Mouse (Mus musculus) intestine, embryonic 16.5 days (tissue): ENCODE data around the gene Mum1. TPM values are rescaled to one million over a fixed set of nuclear protein-coding genes. Genes with fewer than 3 reads are reported as not detected.
"Not testable (repeated sequence)": the region's sequence is repeated elsewhere in the genome, so short reads cannot be mapped to it uniquely, and the experiment has no call there.

ENCODE experiments used
- ATAC-seq: fragments of 200-750 bp; cut with Nextera tagmentation; 2 replicates; pipeline ENCODE4 v1.8.0; 2017; ENCODE audit warnings: moderate TSS enrichment, moderate library complexity
- H3K27ac ChIP-seq: fragments of 300-500 bp; sonication (generic); 2 replicates; pipeline ENCODE4 v1.5.1; 2014; ENCODE audit warnings: mild to moderate bottlenecking, low read length
- H3K27me3 ChIP-seq: fragments of 300-500 bp; sonication (generic); replicated peaks from 2 replicates; pipeline ENCODE4 v1.6.1; 2014; ENCODE audit warnings: low read length, control low read depth, mixed read lengths; ENCODE audit not compliant: control insufficient read depth, insufficient read depth
- H3K36me3 ChIP-seq: fragments of 300-500 bp; sonication (generic); 2 replicates; pipeline ENCODE4 v1.6.1; 2014; ENCODE audit warnings: low read length, control low read depth; ENCODE audit not compliant: control insufficient read depth, insufficient read depth
- H3K4me1 ChIP-seq: fragments of 300-500 bp; sonication (generic); 2 replicates; pipeline ENCODE4 v1.6.1; 2014; ENCODE audit warnings: low read length, control low read depth, mixed read lengths; ENCODE audit not compliant: control insufficient read depth, insufficient read depth
- H3K4me2 ChIP-seq: fragments of 300-500 bp; sonication (generic); 2 replicates; pipeline ENCODE4 v1.6.1; 2014; ENCODE audit warnings: low read depth, low read length, control low read depth
- H3K4me3 ChIP-seq: fragments of 300-500 bp; sonication (generic); 2 replicates; pipeline ENCODE4 v1.5.1; 2014; ENCODE audit warnings: mild to moderate bottlenecking, low read length
- H3K9ac ChIP-seq: fragments of 300-500 bp; sonication (generic); 2 replicates; pipeline ENCODE4 v1.6.1; 2014; ENCODE audit warnings: low read depth, low read length
- H3K9me3 ChIP-seq: fragments of 300-500 bp; sonication (generic); 2 replicates; pipeline ENCODE4 v1.6.1; 2016; ENCODE audit warnings: low read length, control low read depth; ENCODE audit not compliant: control insufficient read depth
- WGBS: fragments of 180-500 bp; shearing (Covaris S2); extraction: QIAGEN DNeasy Blood & Tissue Kit; methylation state at CpG from one replicate; pipeline ENCODE4 v1.1.7; 2014; 5-methylcytosine and 5-hydroxymethylcytosine counted together
- polyA plus RNA-seq: library from polyadenylated mRNA; unstranded; fragments of >200 nt; fragmentation: Nextera tagmentation; extraction: Ambion mirVana; gene quantifications from 2 replicates; pipeline ENCODE4 v1.2.1, GENCODE M21; 2015

Mum1 gene
- polyA plus RNA-seq, 1 experiment from 2014 or later, result 40.9 TPM

- H3K9me3 ChIP-seq, result no peaks in the 10 kb centered on the region
- H3K4me1 ChIP-seq, result peaks cover 6% of the 10 kb centered on the region
- no peak overlapping the region for H3K27ac ChIP-seq
- no peak for ATAC-seq
- H3K36me3 ChIP-seq, result peaks cover 23% of the 10 kb centered on the region
- H3K27me3 ChIP-seq, result no peaks in the 10 kb centered on the region
- no peak overlapping the region for H3K4me2 ChIP-seq
- H3K4me3 ChIP-seq, result no peak overlapping the region
- 42% methylated on average over 5 of the region's 5 CpGs for WGBS
- H3K9ac ChIP-seq, result peak overlapping the region; percentile 34; the same call in 1 of the 2 replicates
Observed at GRCm38 (mm10) chr10:80244791-80245399, 18.7 kb downstream of the Mum1 start.

- WGBS, result 2% methylated on average over 4 of the region's 4 CpGs
- ATAC-seq, result no peak
- H3K9ac ChIP-seq, result peak overlapping the region; percentile 34; the same call in 1 of the 2 replicates
Observed at GRCm38 (mm10) chr10:80245600-80245999, 19.4 kb downstream of the Mum1 start.

GRCm38 (mm10) chr10:80247849-80248248 lies 21.6 kb downstream of the Mum1 start:
- 53% methylated on average over 6 of the region's 6 CpGs for WGBS

More at GRCm38 (mm10) chr10:80245600-80245999, 19.4 kb downstream of the Mum1 start:
- peaks cover 18% of the 10 kb centered on the region for H3K36me3 ChIP-seq
- peaks cover 13% of the 10 kb centered on the region for H3K4me1 ChIP-seq
- H3K27me3 ChIP-seq, result no peaks in the 10 kb centered on the region
- H3K27ac ChIP-seq, result no peak overlapping the region
- no peak overlapping the region for H3K4me2 ChIP-seq
- H3K4me3 ChIP-seq, result no peak overlapping the region
- H3K9me3 ChIP-seq, result no peaks in the 10 kb centered on the region

DNA sequence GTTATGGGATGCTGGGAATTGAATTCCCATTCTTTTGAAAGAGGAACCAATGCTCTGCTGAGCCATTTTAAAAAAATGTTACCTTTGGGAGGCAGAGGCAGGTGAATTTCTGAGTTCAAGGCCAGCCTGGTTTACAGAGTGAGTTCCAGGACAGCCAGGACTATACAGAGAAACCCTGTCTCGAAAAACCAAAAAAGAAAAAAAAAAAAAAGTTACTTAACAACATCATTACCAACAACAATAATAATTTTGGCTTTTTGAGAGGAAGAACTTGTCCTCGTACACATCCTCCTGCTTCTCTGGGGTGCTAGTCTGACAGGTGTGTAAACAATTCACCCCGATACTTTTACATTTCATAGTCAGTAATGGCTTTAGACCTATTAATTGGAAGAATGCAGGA lies 22.2 kb downstream of the Mum1 start:
- H3K4me2 ChIP-seq, result peak overlapping the region; percentile 44
- not testable (repeated sequence) for H3K9ac ChIP-seq, H3K27ac ChIP-seq, H3K9me3 ChIP-seq, H3K36me3 ChIP-seq, ATAC-seq, H3K27me3 ChIP-seq
- 35% methylated on average over 3 of the region's 3 CpGs for WGBS
- H3K4me1 ChIP-seq, result peaks cover 13% of the 10 kb centered on the region
- H3K4me3 ChIP-seq, result peak overlapping the region; percentile 86

More at GRCm38 (mm10) chr10:80247849-80248248, 21.6 kb downstream of the Mum1 start:
- ATAC-seq, result no peak
- H3K4me2 ChIP-seq, result no peak overlapping the region
- no peaks in the 10 kb centered on the region for H3K9me3 ChIP-seq
- H3K27ac ChIP-seq, result no peak overlapping the region
- H3K4me3 ChIP-seq, result no peak overlapping the region
- no peak overlapping the region for H3K9ac ChIP-seq
- peaks cover 13% of the 10 kb centered on the region for H3K4me1 ChIP-seq
- H3K36me3 ChIP-seq, result peaks cover under 1% of the 10 kb centered on the region
- H3K27me3 ChIP-seq, result no peaks in the 10 kb centered on the region

DNA sequence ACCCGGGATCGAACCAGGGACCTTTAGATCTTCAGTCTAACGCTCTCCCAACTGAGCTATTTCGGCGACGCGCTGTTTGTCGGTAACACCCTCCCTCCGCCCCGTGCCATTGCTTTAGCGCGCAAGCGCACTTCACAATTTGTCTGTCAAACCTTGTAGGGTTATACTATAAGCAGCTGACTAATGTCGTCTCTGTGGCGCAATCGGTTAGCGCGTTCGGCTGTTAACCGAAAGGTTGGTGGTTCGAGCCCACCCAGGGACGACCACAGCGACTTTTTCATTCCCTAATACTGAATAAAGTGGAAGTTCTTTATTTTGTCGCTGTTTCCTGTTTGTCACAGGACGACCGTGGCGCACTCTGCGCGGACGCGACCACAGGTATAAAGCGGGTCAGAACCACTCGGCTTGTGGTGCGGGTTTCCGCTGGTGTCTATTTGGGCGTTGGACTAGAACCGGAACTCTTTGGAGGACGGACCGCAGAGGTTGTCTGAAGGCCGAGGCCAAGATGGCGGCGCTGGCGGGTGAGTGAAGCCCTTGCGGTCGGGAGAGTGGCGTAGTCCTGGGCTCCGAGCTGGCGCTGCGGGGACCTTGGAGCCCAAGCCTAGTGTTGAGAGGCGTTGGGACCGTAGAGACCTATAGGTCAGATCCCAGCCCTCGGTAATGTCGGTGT lies 22.9 kb downstream of the Mum1 start, which contains the start of gene Ndufs7:
TSS of gene Ndufs7 (plus strand) at position 151 of the 670 bp plus-strand sequence.
- ATAC-seq, result peak; percentile 92
- Histone ChIP-seq H3K4me3 (peak within 1 kb of the TSS; percentile 86), H3K4me1 (peaks cover 13% of the 10 kb centered on the region), H3K9ac (peak within 1 kb of the TSS; percentile 90), H3K27me3 (no peaks in the 10 kb centered on the region), H3K4me2 (peak within 1 kb of the TSS; percentile 79), H3K36me3 (peaks cover under 1% of the 10 kb centered on the region; the same call in 1 of the 2 replicates), H3K9me3 (no peaks in the 10 kb centered on the region), H3K27ac (peak within 1 kb of the TSS; percentile 96)
- under 1% methylated on average over 53 of the region's 53 CpGs for WGBS

DNA sequence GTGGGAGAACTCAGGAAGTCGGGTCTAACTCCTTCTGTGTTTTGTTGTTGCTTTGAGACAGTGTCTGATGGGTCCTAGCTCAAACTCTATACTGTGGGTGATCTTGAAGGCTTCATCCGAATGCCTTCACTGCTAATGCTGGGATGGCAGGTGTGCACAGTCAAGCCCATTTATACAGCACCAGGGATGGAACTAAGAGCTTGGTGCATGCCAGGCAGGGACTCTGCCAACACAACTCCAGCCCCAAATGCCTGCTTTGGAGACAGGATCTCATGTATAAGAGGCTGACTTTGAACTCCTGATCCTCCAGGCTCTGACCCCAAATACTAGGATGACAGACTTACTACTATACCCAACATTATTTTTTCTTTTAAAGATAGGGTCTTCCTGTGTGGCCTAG lies 23.8 kb downstream of the Mum1 start:
- no peaks in the 10 kb centered on the region for H3K27me3 ChIP-seq
- peaks cover 10% of the 10 kb centered on the region for H3K36me3 ChIP-seq
- ATAC-seq, result no peak
- H3K27ac ChIP-seq, result peak overlapping the region; percentile 96
- H3K9ac ChIP-seq, result peak overlapping the region; percentile 90
- H3K4me1 ChIP-seq, result peaks cover 13% of the 10 kb centered on the region
- no peaks in the 10 kb centered on the region for H3K9me3 ChIP-seq
- peak overlapping the region; percentile 86 for H3K4me3 ChIP-seq
- 33% methylated on average over 2 of the region's 2 CpGs for WGBS
- H3K4me2 ChIP-seq, result peak overlapping the region; percentile 79

GRCm38 (mm10) chr10:80250573-80250972 lies 24.3 kb downstream of the Mum1 start:
- Histone ChIP-seq H3K36me3 (peaks cover 11% of the 10 kb centered on the region), H3K9me3 (no peaks in the 10 kb centered on the region), H3K9ac (peak overlapping the region; percentile 90; the same call in 1 of the 2 replicates), H3K27ac (no peak overlapping the region), H3K27me3 (no peaks in the 10 kb centered on the region), H3K4me2 (peak overlapping the region; percentile 79), H3K4me3 (peak overlapping the region; percentile 86), H3K4me1 (peaks cover 10% of the 10 kb centered on the region)
- WGBS, result 79% methylated on average over 4 of the region's 4 CpGs
- ATAC-seq, result no peak

GRCm38 (mm10) chr10:80252011-80252410 lies 25.8 kb downstream of the Mum1 start:
- no peaks in the 10 kb centered on the region for H3K27me3 ChIP-seq
- ATAC-seq, result no peak
- H3K36me3 ChIP-seq, result peaks cover 15% of the 10 kb centered on the region
- no peak overlapping the region; the same call in 1 of the 2 replicates for H3K9ac ChIP-seq
- H3K27ac ChIP-seq, result no peak overlapping the region
- no peaks in the 10 kb centered on the region for H3K9me3 ChIP-seq
- H3K4me3 ChIP-seq, result no peak overlapping the region
- H3K4me1 ChIP-seq, result peaks cover 10% of the 10 kb centered on the region
- no peak overlapping the region for H3K4me2 ChIP-seq

- no peak for ATAC-seq
- H3K4me2 ChIP-seq, result no peak overlapping the region
- WGBS, result 91% methylated on average over 11 of the region's 11 CpGs
- peaks cover 18% of the 10 kb centered on the region for H3K36me3 ChIP-seq
- H3K9ac ChIP-seq, result no peak overlapping the region; the same call in 1 of the 2 replicates
- no peak overlapping the region for H3K4me3 ChIP-seq
- H3K4me1 ChIP-seq, result peaks cover 10% of the 10 kb centered on the region
- no peaks in the 10 kb centered on the region for H3K27me3 ChIP-seq
- no peaks in the 10 kb centered on the region for H3K9me3 ChIP-seq
- no peak overlapping the region for H3K27ac ChIP-seq
Observed at GRCm38 (mm10) chr10:80252493-80253274, 26.4 kb downstream of the Mum1 start.
